Mouse (Mus musculus): ENCODE measurements at regions not wholly inside any gene's neighbourhood (a gene's known extent, or its start where the extent isn't known, plus 50 kb on each side); places are given as distances from the start of the nearest gene placed in this dataset.

GRCm38 (mm10) chr14:120560416-120560815 is 82.2 kb downstream of the Rap2a start:
- DNase-seq: no peak

GRCm38 (mm10) chr14:120560987-120561386 is 82.7 kb downstream of the Rap2a start:
- no peak for DNase-seq

GRCm38 (mm10) chr14:120566945-120567344 is 88.7 kb downstream of the Rap2a start:
- DNase-seq: no peak

GRCm38 (mm10) chr14:120568054-120568453 is 89.8 kb downstream of the Rap2a start:
- DNase-seq: no peak

GRCm38 (mm10) chr14:120572238-120572637 is 94.0 kb downstream of the Rap2a start:
- no peak for DNase-seq

- DNase-seq: no peak
Measured at GRCm38 (mm10) chr14:120575202-120575601, 97.0 kb downstream of the Rap2a start.

GRCm38 (mm10) chr14:120578352-120579080 is 100.3 kb downstream of the Rap2a start:
- no peak for DNase-seq

GRCm38 (mm10) chr14:120583807-120584206 is 105.6 kb downstream of the Rap2a start:
- DNase-seq: no peak

- DNase-seq: no peak
Measured at GRCm38 (mm10) chr14:120592191-120592590, 113.9 kb downstream of the Rap2a start.

- DNase-seq: no peak
Measured at GRCm38 (mm10) chr14:120600414-120600935, 122.2 kb downstream of the Rap2a start.

GRCm38 (mm10) chr14:120601510-120601909 is 123.3 kb downstream of the Rap2a start:
- no peak for DNase-seq

GRCm38 (mm10) chr14:120603849-120604492 is 125.7 kb downstream of the Rap2a start:
- DNase-seq: no peak

GRCm38 (mm10) chr14:120607801-120608200 is 129.6 kb downstream of the Rap2a start:
- DNase-seq: no peak

- no peak for DNase-seq
Measured at GRCm38 (mm10) chr14:120611311-120611710, 133.1 kb downstream of the Rap2a start.

- DNase-seq: no peak
Measured at GRCm38 (mm10) chr14:120626223-120626935, 148.1 kb downstream of the Rap2a start.

- no peak for DNase-seq
Measured at GRCm38 (mm10) chr14:120626936-120627277, 148.7 kb downstream of the Rap2a start.

GRCm38 (mm10) chr14:120632771-120633170 is 154.5 kb downstream of the Rap2a start:
- DNase-seq: no peak

- no peak for DNase-seq
Measured at GRCm38 (mm10) chr14:120636726-120637400, 158.6 kb downstream of the Rap2a start.

GRCm38 (mm10) chr14:120637486-120638125 is 159.4 kb downstream of the Rap2a start:
- DNase-seq: no peak

GRCm38 (mm10) chr14:120642591-120642990 is 164.3 kb downstream of the Rap2a start:
- peak; percentile 70 for DNase-seq

- DNase-seq: no peak
Measured at GRCm38 (mm10) chr14:120652034-120652433, 173.8 kb downstream of the Rap2a start.

GRCm38 (mm10) chr14:120660321-120660781 is 182.1 kb downstream of the Rap2a start:
- peak; percentile 63 for DNase-seq

Data from adrenal gland, adult 2 months (tissue).